Mouse (Mus musculus) bone marrow, adult 2 months (tissue): ENCODE data around the gene Mterf1a. TPM values are rescaled to one million over a fixed set of nuclear protein-coding genes. Genes with fewer than 3 reads are reported as not detected.

Source experiments
- H3K27ac ChIP-seq: fragments of 200-500 bp; 2 replicates; pipeline ENCODE4 v1.5.1; 2012; ENCODE audit warnings: low read depth, mild to moderate bottlenecking, control low read depth, inconsistent platforms, low read length; ENCODE audit not compliant: control insufficient read depth, poor library complexity, insufficient read depth
- H3K4me1 ChIP-seq: fragments of 200-500 bp; 2 replicates; pipeline ENCODE4 v1.6.1; 2011; ENCODE audit warnings: low read length; ENCODE audit not compliant: control insufficient read depth, insufficient read depth
- H3K4me3 ChIP-seq: fragments of 200-500 bp; replicated peaks from 2 replicates; pipeline ENCODE3; 2011; ENCODE audit warnings: mild to moderate bottlenecking, low read depth, low read length, control low read depth; ENCODE audit not compliant: control insufficient read depth
- CTCF ChIP-seq: fragments of 200-500 bp; IDR thresholded peaks from 2 replicates; pipeline ENCODE4 v1.5.1; 2011; ENCODE audit warnings: low read length, control low read depth; ENCODE audit not compliant: control insufficient read depth, insufficient read depth
- POLR2A ChIP-seq: fragments of 200-500 bp; IDR thresholded peaks from 2 replicates; pipeline ENCODE4 v1.6.1; 2011; ENCODE audit warnings: low read depth, mild to moderate bottlenecking, control low read depth, low read length, borderline replicate concordance; ENCODE audit not compliant: control insufficient read depth
- whole genome bisulfite sequencing: fragments of 180-500 bp; shearing (Covaris S2); methylation state at CpG from one replicate; pipeline ENCODE4 v1.1.7; 2018; 5-methylcytosine and 5-hydroxymethylcytosine counted together
- polyA plus RNA-seq: library from polyadenylated mRNA; stranded (reverse); fragments of >200 nt; gene quantifications from 2 replicates; pipeline ENCODE4 v1.2.4, GENCODE M21; 2011; ENCODE audit warnings: low replicate concordance; ENCODE audit not compliant: missing spikeins, insufficient read depth, insufficient read length

Gene Mterf1a
- polyA plus RNA-seq, 1 experiment = 27.0 TPM

GRCm38 (mm10) chr5:3873485-3873884 lies 20.2 kb downstream of the Mterf1a start:
- H3K4me1 ChIP-seq = no peaks in the 10 kb centered on the region
- 78% methylated on average over 3 of the region's 3 CpGs for WGBS
- H3K27ac ChIP-seq = no peak overlapping the region
- TF ChIP-seq POLR2A (no peak), CTCF (no peak)
- H3K4me3 ChIP-seq = no peak overlapping the region

GRCm38 (mm10) chr5:3872348-3872747 lies 21.4 kb downstream of the Mterf1a start:
- no peaks in the 10 kb centered on the region for H3K4me1 ChIP-seq
- 93% methylated on average over 1 of the region's 1 CpGs for WGBS

GRCm38 (mm10) chr5:3870161-3870560 lies 23.6 kb downstream of the Mterf1a start:
- no peak for TF ChIP-seq CTCF
- TF ChIP-seq POLR2A = no peak
- no peak overlapping the region for H3K27ac ChIP-seq
- 82% methylated on average over 4 of the region's 4 CpGs for WGBS
- H3K4me3 ChIP-seq = no peak overlapping the region
- H3K4me1 ChIP-seq = no peaks in the 10 kb centered on the region

More at GRCm38 (mm10) chr5:3872348-3872747, 21.4 kb downstream of the Mterf1a start:
- no peak overlapping the region for H3K4me3 ChIP-seq
- no peak for TF ChIP-seq POLR2A
- no peak for TF ChIP-seq CTCF
- no peak overlapping the region for H3K27ac ChIP-seq

- TF ChIP-seq CTCF (no peak), POLR2A (no peak)
- WGBS = 34% methylated on average over 24 of the region's 24 CpGs
- no peak within 1 kb of the TSS for H3K4me3 ChIP-seq
- H3K27ac ChIP-seq = no peak within 1 kb of the TSS
- H3K4me1 ChIP-seq = no peaks in the 10 kb centered on the region
These were observed 48.7 kb downstream of the Mterf1a start, which contains the start of gene Lrrd1 for GRCm38 (mm10) chr5:3845026-3845425. Lrrd1 (plus strand) TSS chr5:3845173.

Other genes with a start within 250 kb of the Mterf1a start
- gene Tmbim7, start 242.8 kb downstream of the Mterf1a start, polyA plus RNA-seq = not detected in 2 replicates
- 46.5 and 62.7 TPM in 2 replicates for gene Gatad1, start 236.7 kb downstream of the Mterf1a start, polyA plus RNA-seq
- gene Ankib1, start 91.0 kb downstream of the Mterf1a start, polyA plus RNA-seq = 9.6 and 10.1 TPM in 2 replicates
- gene Krit1, start 90.7 kb downstream of the Mterf1a start, polyA plus RNA-seq = 21.5 and 32.2 TPM in 2 replicates
- not detected in 2 replicates for gene Lrrd1, start 48.8 kb downstream of the Mterf1a start, polyA plus RNA-seq
- 10.2 and 12.5 TPM in 2 replicates for gene Akap9, start 34.1 kb upstream of the Mterf1a start, polyA plus RNA-seq
- 4.1 and 10.9 TPM in 2 replicates for gene Cyp51, start 210.8 kb upstream of the Mterf1a start, polyA plus RNA-seq